ENCODE assay signal across 8 mouse cellular contexts in genomic region chr1:171220871-171221270, GRCm38 (mm10). TPM values are rescaled to one million over a fixed set of nuclear protein-coding genes. Genes with fewer than 3 reads are reported as not detected.
DNase-seq lines count a peak whose midpoint lies in the region; ATAC-seq and TF ChIP-seq lines count a peak whose summit lies in the region.

No protein-coding gene starts in this region.

- H3K36me3 ChIP-seq in MEL (ENCODE audit: control insufficient read depth in 1 of 2, insufficient read depth in 2 of 2, low read length in 2 of 2) = peaks cover 0 to 9% of the 10 kb centered on the region in 2 experiments; a peak in 2 of 4 replicates
- peaks cover 3% of the 10 kb centered on the region; the same call in 1 of the 2 replicates for H3K36me3 ChIP-seq in forebrain, embryonic 16.5 days (ENCODE audit: control insufficient read depth, insufficient read depth)
- peaks cover 24% of the 10 kb centered on the region for H3K36me3 ChIP-seq in lung, embryonic 14.5 days (ENCODE audit: insufficient read depth)

- peak; percentile 87 to 93 (median 87) for TF ChIP-seq CTCF in MEL (IDR thresholded peaks at IDR 0.05 in 2 of 3, conservative IDR thresholded peaks at IDR 0.05 in 1 of 3; ENCODE audit: control insufficient read depth in 1 of 3, insufficient read depth in 1 of 3, low read depth in 2 of 3, low read length in 3 of 3, poor library complexity in 1 of 3, severe bottlenecking in 1 of 3)
- TF ChIP-seq CTCF in lung, embryonic 14.5 days (IDR thresholded peaks at IDR 0.05; ENCODE audit: low read depth) = peak; percentile 94
- peak; percentile 38; the same call in 1 of the 2 replicates for TF ChIP-seq CTCF in olfactory bulb, adult 2 months (IDR thresholded peaks at IDR 0.05; ENCODE audit: insufficient read depth, low read depth, low read length)

- H3K9me3 ChIP-seq in MEL (replicated peaks; ENCODE audit: insufficient read depth, low read length) = no peaks in the 10 kb centered on the region
- H3K9me3 ChIP-seq in forebrain, embryonic 16.5 days (ENCODE audit: control insufficient read depth, low read length) = no peaks in the 10 kb centered on the region
- no peaks in the 10 kb centered on the region for H3K9me3 ChIP-seq in lung, embryonic 14.5 days (ENCODE audit: low read depth, low read length)

- H3K79me2 ChIP-seq in MEL (ENCODE audit: control insufficient read depth, insufficient read depth, low read length, poor library complexity) = peaks cover 2% of the 10 kb centered on the region; the same call in 1 of the 2 replicates

- peak overlapping the region; percentile 80 for H3K4me2 ChIP-seq in forebrain, embryonic 16.5 days (ENCODE audit: low read length)
- peak overlapping the region; percentile 91 for H3K4me2 ChIP-seq in lung, embryonic 14.5 days

- peaks cover 0 to 21% of the 10 kb centered on the region in 2 experiments; a peak in 2 of 4 replicates for H3K4me1 ChIP-seq in MEL (ENCODE audit: control insufficient read depth in 1 of 2, insufficient read depth in 2 of 2, low read length in 2 of 2)
- peaks cover 13% of the 10 kb centered on the region for H3K4me1 ChIP-seq in forebrain, embryonic 16.5 days (replicated peaks; ENCODE audit: control insufficient read depth, insufficient read depth, low read length)
- peaks cover 6% of the 10 kb centered on the region; the same call in 1 of the 2 replicates for H3K4me1 ChIP-seq in lung, embryonic 14.5 days (ENCODE audit: insufficient read depth)
- peaks cover 14% of the 10 kb centered on the region for H3K4me1 ChIP-seq in olfactory bulb, adult 2 months (ENCODE audit: control insufficient read depth, insufficient read depth, low read length)

- WGBS in forebrain, embryonic 16.5 days = 5% methylated on average over 10 of the region's 10 CpGs
- WGBS in lung, embryonic 14.5 days = 8% methylated on average over 10 of the region's 10 CpGs
- WGBS in olfactory bulb, adult 2 months = 3% methylated on average over 10 of the region's 10 CpGs

- no peaks in the 10 kb centered on the region for H3K27me3 ChIP-seq in MEL (ENCODE audit: control insufficient read depth in 1 of 2, insufficient read depth in 2 of 2, low read length in 2 of 2)
- no peaks in the 10 kb centered on the region for H3K27me3 ChIP-seq in forebrain, embryonic 16.5 days (replicated peaks; ENCODE audit: control insufficient read depth, insufficient read depth, low read length)
- H3K27me3 ChIP-seq in lung, embryonic 14.5 days (ENCODE audit: insufficient read depth, low read length) = no peaks in the 10 kb centered on the region

- H3K9ac ChIP-seq in MEL (ENCODE audit: control insufficient read depth, low read depth, low read length, poor library complexity, severe bottlenecking) = peak overlapping the region; percentile 88
- no peak overlapping the region for H3K9ac ChIP-seq in forebrain, embryonic 16.5 days (replicated peaks; ENCODE audit: low read depth, low read length)
- H3K9ac ChIP-seq in lung, embryonic 14.5 days = no peak overlapping the region

- intact Hi-C loops in heart, postnatal 36 days (cut with DNase I) = loop anchor here (1.0 to 2.0 kb wide), 3 partner anchors 26 to 103 kb away; no protein-coding TSS in a partner anchor

- no peak for TF ChIP-seq POLR2A in MEL (IDR thresholded peaks at IDR 0.05; ENCODE audit: control insufficient read depth in 1 of 2, insufficient read depth in 1 of 2, low read depth in 1 of 2, low read length in 2 of 2, poor library complexity in 1 of 2)
- no peak for TF ChIP-seq POLR2A in olfactory bulb, adult 2 months (IDR thresholded peaks at IDR 0.05; ENCODE audit: insufficient read depth, low read depth, low read length)

- peak; percentile 92 for DNase-seq in MEL (ENCODE audit: low read depth, low spot score)
- DNase-seq in cerebellum, adult 18-20 months = peak; percentile 84 to 89
- DNase-seq in heart, postnatal 36 days = peak; percentile 87 to 91
- DNase-seq in layer of hippocampus, adult 8-10 months (ENCODE audit: low spot score in 2 of 2) = peak; percentile 81 to 93
- DNase-seq in lung, embryonic 14.5 days = peak; percentile 93
- DNase-seq in thymus, adult 18-20 months = peak; percentile 37 to 52

- peak; percentile 24 for ATAC-seq in forebrain, embryonic 16.5 days
- ATAC-seq in lung, embryonic 14.5 days (ENCODE audit: insufficient read depth) = peak; percentile 6; the same call in 1 of the 2 replicates

- peak overlapping the region in 1 of 2 experiments; percentile 90; a peak in 2 of 4 replicates for H3K4me3 ChIP-seq in MEL (ENCODE audit: control insufficient read depth in 1 of 2, insufficient read depth in 1 of 2, low read depth in 2 of 2, low read length in 2 of 2)
- peak overlapping the region; percentile 2; the same call in 1 of the 2 replicates for H3K4me3 ChIP-seq in forebrain, embryonic 16.5 days (replicated peaks; ENCODE audit: low read length)
- peak overlapping the region; percentile 61 for H3K4me3 ChIP-seq in lung, embryonic 14.5 days (ENCODE audit: low read depth, low read length)
- H3K4me3 ChIP-seq in olfactory bulb, adult 2 months (ENCODE audit: insufficient read depth, low read depth, low read length) = peak overlapping the region; percentile 59

- peak; percentile 76 for TF ChIP-seq RAD21 in MEL (IDR thresholded peaks at IDR 0.05; ENCODE audit: low read depth, low read length)

- TF ChIP-seq EP300 in MEL (IDR thresholded peaks at IDR 0.05; ENCODE audit: low read depth in 1 of 2, low read length in 2 of 2) = no peak

- H3K27ac ChIP-seq in MEL (ENCODE audit: control insufficient read depth, low read depth, low read length) = no peak overlapping the region
- no peak overlapping the region for H3K27ac ChIP-seq in forebrain, embryonic 16.5 days (ENCODE audit: low read length)
- H3K27ac ChIP-seq in lung, embryonic 14.5 days (ENCODE audit: low read depth) = 0 out of 2 replicates have a peak overlapping the region, but pooled peaks have one; percentile 12
- no peak overlapping the region for H3K27ac ChIP-seq in olfactory bulb, adult 2 months (ENCODE audit: insufficient read depth, low read depth, low read length)

TF ChIP-seq in MEL, 35 proteins besides CTCF, POLR2A, EP300 and RAD21 (continues in another document):
- no peak for TF ChIP-seq JUND (IDR thresholded peaks at IDR 0.05; ENCODE audit: low read depth, low read length)
- no peak for TF ChIP-seq MAZ (IDR thresholded peaks at IDR 0.05; ENCODE audit: low read depth, low read length)

RNA-seq across cellular contexts. Expression of gene Tomm40l, which starts 1.4 kb away (rescaled TPM):
- total RNA-seq in MEL (2012; rRNA removed) = 38.0 and 40.7 TPM in 2 replicates
- 10 to 100 TPM in 1 of 2 experiments, not detected in 1; 43.4 TPM for polyA plus RNA-seq in MEL (2012; ENCODE audit: insufficient read depth in 1 of 2, insufficient read length in 2 of 2, low read depth in 1 of 2, low replicate concordance in 2 of 2, missing spikeins in 1 of 2)
- 47.7 and 54.8 TPM in 2 replicates for polyA plus RNA-seq in forebrain, embryonic 16.5 days (2015; fragmentation: Nextera tagmentation; extraction: Ambion mirVana)
- total RNA-seq in heart, postnatal 36 days (2021) = 10 to 100 TPM; 81.8 to 82.7 TPM
- total RNA-seq in layer of hippocampus, adult 8-10 months (2022) = 10 to 100 TPM; 69.3 to 85.0 (median 74.9) TPM
- polyA plus RNA-seq in lung, embryonic 14.5 days (2014; fragmentation: Nextera tagmentation; extraction: Ambion mirVana) = 33.7 and 37.9 TPM in 2 replicates
- polyA plus RNA-seq in olfactory bulb, adult 2 months (2012; ENCODE audit: insufficient read depth, insufficient read length, low replicate concordance, missing spikeins) = not detected in 2 replicates

RNA-seq across cellular contexts. Expression of gene Apoa2, which starts 4.0 kb away (rescaled TPM):
- total RNA-seq in MEL (2012; rRNA removed) = not detected in 2 replicates
- under 1 TPM in 1 of 2 experiments, not detected in 1; 0.15 TPM for polyA plus RNA-seq in MEL (2012; ENCODE audit: insufficient read depth in 1 of 2, insufficient read length in 2 of 2, low read depth in 1 of 2, low replicate concordance in 2 of 2, missing spikeins in 1 of 2)
- 1.4 and 2.3 TPM in 2 replicates for polyA plus RNA-seq in forebrain, embryonic 16.5 days (2015; fragmentation: Nextera tagmentation; extraction: Ambion mirVana)
- 1 to 10 TPM in 1 of 2 experiments, under 1 TPM in 1; 0.75 to 2.0 TPM for total RNA-seq in heart, postnatal 36 days (2021)
- total RNA-seq in layer of hippocampus, adult 8-10 months (2022) = 1 to 10 TPM; 1.9 to 3.1 (median 2.5) TPM
- polyA plus RNA-seq in lung, embryonic 14.5 days (2014; fragmentation: Nextera tagmentation; extraction: Ambion mirVana) = 1.6 and 3.7 TPM in 2 replicates
- polyA plus RNA-seq in olfactory bulb, adult 2 months (2012; ENCODE audit: insufficient read depth, insufficient read length, low replicate concordance, missing spikeins) = not detected in 2 replicates

RNA-seq across cellular contexts. Expression of gene Nr1i3, which starts 7.1 kb away (rescaled TPM):
- 1.4 and 1.7 TPM in 2 replicates for total RNA-seq in MEL (2012; rRNA removed)
- under 1 TPM in 1 of 2 experiments, not detected in 1; 0.24 TPM for polyA plus RNA-seq in MEL (2012; ENCODE audit: insufficient read depth in 1 of 2, insufficient read length in 2 of 2, low read depth in 1 of 2, low replicate concordance in 2 of 2, missing spikeins in 1 of 2)
- 0.29 and 0.48 TPM in 2 replicates for polyA plus RNA-seq in forebrain, embryonic 16.5 days (2015; fragmentation: Nextera tagmentation; extraction: Ambion mirVana)
- total RNA-seq in heart, postnatal 36 days (2021) = under 1 TPM in 1 of 2 experiments, not detected in 1; 0.08 TPM
- total RNA-seq in layer of hippocampus, adult 8-10 months (2022) = under 1 TPM in 2 of 4 experiments, not detected in 2; 0.10 to 0.36 TPM
- 0.13 and 0.23 TPM in 2 replicates for polyA plus RNA-seq in lung, embryonic 14.5 days (2014; fragmentation: Nextera tagmentation; extraction: Ambion mirVana)
- not detected in 2 replicates for polyA plus RNA-seq in olfactory bulb, adult 2 months (2012; ENCODE audit: insufficient read depth, insufficient read length, low replicate concordance, missing spikeins)

RNA-seq across cellular contexts. Expression of gene Fcer1g, which starts 13.3 kb away (rescaled TPM):
- total RNA-seq in MEL (2012; rRNA removed) = 0.36 and 0.62 TPM in 2 replicates
- polyA plus RNA-seq in MEL (2012; ENCODE audit: insufficient read depth in 1 of 2, insufficient read length in 2 of 2, low read depth in 1 of 2, low replicate concordance in 2 of 2, missing spikeins in 1 of 2) = 1 to 10 TPM in 1 of 2 experiments, not detected in 1; 1.1 TPM
- 15.7 and 17.6 TPM in 2 replicates for polyA plus RNA-seq in forebrain, embryonic 16.5 days (2015; fragmentation: Nextera tagmentation; extraction: Ambion mirVana)
- 10 to 100 TPM; 13.3 to 16.3 TPM for total RNA-seq in heart, postnatal 36 days (2021)
- total RNA-seq in layer of hippocampus, adult 8-10 months (2022) = 10 to 100 TPM; 10.9 to 95.1 (median 48.8) TPM
- 44.2 and 47.3 TPM in 2 replicates for polyA plus RNA-seq in lung, embryonic 14.5 days (2014; fragmentation: Nextera tagmentation; extraction: Ambion mirVana)
- not detected in 2 replicates for polyA plus RNA-seq in olfactory bulb, adult 2 months (2012; ENCODE audit: insufficient read depth, insufficient read length, low replicate concordance, missing spikeins)

RNA-seq across cellular contexts. Expression of gene Pcp4l1, which starts 24.8 kb away (rescaled TPM):
- total RNA-seq in MEL (2012; rRNA removed) = not detected in 2 replicates
- not detected for polyA plus RNA-seq in MEL (2012; ENCODE audit: insufficient read depth in 1 of 2, insufficient read length in 2 of 2, low read depth in 1 of 2, low replicate concordance in 2 of 2, missing spikeins in 1 of 2)
- 7.1 and 7.9 TPM in 2 replicates for polyA plus RNA-seq in forebrain, embryonic 16.5 days (2015; fragmentation: Nextera tagmentation; extraction: Ambion mirVana)
- total RNA-seq in heart, postnatal 36 days (2021) = 100 to 1,000 TPM; 222 to 295 TPM
- total RNA-seq in layer of hippocampus, adult 8-10 months (2022) = 10 to 100 TPM; 42.4 to 47.5 (median 44.4) TPM
- 5.7 and 6.0 TPM in 2 replicates for polyA plus RNA-seq in lung, embryonic 14.5 days (2014; fragmentation: Nextera tagmentation; extraction: Ambion mirVana)
- polyA plus RNA-seq in olfactory bulb, adult 2 months (2012; ENCODE audit: insufficient read depth, insufficient read length, low replicate concordance, missing spikeins) = 326 and 491 TPM in 2 replicates

Comparison
In these comparisons a context has a peak if more than half of its experiments do, and no peak if none do; other contexts are left out.
1. CTCF ChIP-seq: peak in every context shown above with its lines; median percentile 94 in lung, embryonic 14.5 days; 87 in MEL; 38 in olfactory bulb, adult 2 months.